Mouse (Mus musculus): Measurements from ENCODE around the gene Nipsnap1.
A peak's percentile ranks its signal among the peaks of the same experiment; 100 is the strongest.

Nipsnap1 gene

DNA sequence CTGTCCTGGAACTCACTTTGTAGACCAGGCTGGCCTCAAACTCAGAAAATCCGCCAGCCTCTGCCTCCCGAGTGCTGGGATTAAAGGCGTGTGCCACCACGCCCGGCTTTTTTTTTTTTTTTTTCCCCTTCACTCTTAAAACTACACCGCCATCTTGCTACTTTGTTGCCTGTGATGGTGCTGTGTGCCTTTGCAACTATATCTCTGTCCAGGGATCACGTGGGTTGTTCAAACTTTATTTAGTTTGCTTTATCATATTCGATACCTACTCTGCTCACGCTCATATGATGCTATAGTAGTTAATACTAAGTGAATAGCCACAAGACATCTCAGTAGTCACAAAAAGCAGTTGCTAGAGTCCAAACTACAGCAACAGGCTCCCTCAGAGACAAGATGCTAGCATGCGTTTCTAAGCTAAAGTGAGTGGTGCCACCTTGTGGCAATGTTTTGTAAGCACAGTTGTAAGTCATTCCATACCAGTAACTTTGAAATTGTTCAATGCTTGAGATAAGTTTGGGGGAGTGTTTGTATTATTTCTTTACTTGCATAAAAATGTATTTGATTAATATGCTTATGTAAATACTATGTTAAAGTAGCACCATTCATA lies 8.0 kb upstream of the Nipsnap1 start:
- DNase-seq (ENCODE audit: low spot score), result peak; percentile 67

DNA sequence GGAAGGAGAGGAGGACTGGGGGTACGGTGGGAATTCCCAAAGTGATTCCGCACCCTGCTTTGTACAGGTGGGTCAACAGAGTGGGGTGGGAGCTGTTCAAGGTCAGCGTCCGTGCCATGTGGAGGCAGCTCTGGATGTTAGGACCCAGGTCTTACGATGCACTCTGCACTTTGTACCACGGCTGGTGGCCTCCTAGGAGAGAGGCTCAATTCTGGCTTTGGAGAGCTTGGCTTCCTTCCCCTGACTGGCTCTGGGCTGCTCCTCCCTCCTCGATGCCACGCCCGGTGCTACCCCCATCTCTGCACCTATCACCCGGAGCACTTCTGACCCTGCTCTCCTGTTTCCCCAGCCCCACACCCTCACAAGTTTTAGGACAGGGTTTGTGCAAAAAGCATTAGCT lies 800 bp downstream of the Nipsnap1 start:
- no peak for DNase-seq (ENCODE audit: low spot score)

GRCm38 (mm10) chr11:4881087-4881486 lies 7.3 kb downstream of the Nipsnap1 start:
- no peak for DNase-seq (ENCODE audit: low spot score)

GRCm38 (mm10) chr11:4882892-4883627 lies 9.3 kb downstream of the Nipsnap1 start:
- no peak for DNase-seq (ENCODE audit: low spot score)

DNA sequence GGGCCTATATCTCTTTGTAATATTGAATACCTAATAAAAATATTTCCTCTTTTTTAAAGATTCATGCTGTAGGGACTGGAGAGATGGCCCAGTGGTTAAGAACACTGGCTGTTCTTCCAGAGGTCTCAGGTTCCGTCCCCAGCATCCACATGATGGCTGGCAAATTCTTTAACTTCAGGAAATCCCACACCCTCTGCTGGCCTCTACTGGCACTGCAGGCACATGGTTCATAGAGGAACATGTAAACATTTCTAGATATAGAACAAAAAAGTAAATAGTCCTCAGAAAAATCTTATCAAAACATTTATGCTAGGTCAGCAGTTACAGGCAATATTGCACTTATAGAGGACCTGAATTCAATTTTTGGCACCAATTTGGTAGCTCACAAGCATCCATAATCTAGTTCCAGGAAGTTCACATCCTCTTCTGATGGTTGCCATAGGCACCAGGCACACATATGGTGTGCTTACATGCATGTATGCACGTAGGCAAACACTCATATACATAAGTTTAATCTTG lies 11.7 kb downstream of the Nipsnap1 start:
- peak; percentile 44 for DNase-seq (ENCODE audit: low spot score)

GRCm38 (mm10) chr11:4886987-4887386 lies 13.2 kb downstream of the Nipsnap1 start:
- DNase-seq (ENCODE audit: low spot score), result no peak

DNA sequence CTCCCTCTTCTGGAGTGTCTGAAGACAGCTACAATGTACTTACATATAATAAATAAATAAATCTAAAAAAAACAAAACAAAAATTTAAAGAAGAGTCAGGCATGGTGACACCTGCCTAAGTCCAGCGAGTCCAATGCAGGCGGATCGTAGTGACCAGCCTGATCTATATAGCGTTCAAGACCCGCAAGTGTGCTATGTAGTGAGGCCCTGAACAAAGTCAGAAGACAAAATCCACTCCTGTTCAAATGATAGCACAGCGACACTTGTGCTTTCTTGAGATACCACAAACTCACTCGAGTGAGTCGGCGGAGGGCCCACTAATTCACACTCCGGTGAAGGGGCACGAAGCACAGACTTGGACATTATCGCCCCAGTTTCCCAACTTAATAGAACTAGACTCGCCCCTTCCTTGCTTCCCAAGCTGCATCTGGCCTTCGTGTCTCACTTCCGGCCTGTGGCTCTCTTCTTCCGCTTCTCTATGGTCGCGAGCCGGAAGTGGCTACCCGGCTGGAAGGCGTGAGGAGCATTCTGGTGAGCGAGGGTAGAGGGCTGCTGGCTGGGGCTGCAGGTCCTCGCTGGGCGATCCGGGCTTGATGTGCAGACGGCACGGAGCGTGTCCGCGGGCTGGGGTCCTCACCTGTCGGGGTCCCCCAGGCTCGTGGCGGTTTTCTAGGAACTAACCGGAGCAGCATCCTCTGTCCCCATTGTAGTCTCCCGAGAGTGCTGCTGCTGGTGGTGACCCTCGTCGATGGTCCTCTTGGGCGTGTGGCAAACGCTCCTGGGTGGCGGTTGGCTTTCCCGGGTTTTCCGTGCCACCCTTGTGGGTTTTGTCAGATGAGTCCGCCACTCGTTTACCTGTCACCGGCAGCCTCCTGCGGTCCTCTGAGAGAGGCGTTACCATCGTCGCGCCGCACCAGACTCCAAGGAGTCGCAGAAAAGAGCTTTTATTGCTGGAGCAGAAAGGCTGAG lies 21.4 kb downstream of the Nipsnap1 start, which contains the start of gene Thoc5:
TSS of gene Thoc5 (plus strand) at position 473 of the 969 bp plus-strand sequence.
- DNase-seq (ENCODE audit: low spot score), result peak; percentile 50

DNA sequence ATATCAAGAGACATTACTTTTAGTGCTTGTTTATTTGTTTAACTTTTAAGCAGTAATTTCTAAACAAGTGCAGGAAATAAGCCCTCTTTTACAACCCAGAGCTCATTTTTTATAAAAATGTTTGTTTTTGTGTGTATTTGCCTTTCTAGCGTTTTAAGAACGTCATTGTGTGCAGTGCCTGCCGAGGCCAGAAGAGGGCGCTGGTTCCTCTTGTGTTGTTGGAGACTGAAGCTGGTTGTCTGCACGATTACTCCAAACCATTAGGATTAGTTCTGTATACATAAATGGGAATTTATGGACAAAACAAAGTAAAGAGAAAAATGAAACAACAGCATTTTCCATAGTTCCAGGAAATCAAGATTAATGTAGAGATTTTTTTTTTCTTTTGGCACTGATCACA lies 26.7 kb downstream of the Nipsnap1 start:
- DNase-seq (ENCODE audit: low spot score), result no peak

GRCm38 (mm10) chr11:4901956-4902355 lies 28.2 kb downstream of the Nipsnap1 start:
- no peak for DNase-seq (ENCODE audit: low spot score)

DNA sequence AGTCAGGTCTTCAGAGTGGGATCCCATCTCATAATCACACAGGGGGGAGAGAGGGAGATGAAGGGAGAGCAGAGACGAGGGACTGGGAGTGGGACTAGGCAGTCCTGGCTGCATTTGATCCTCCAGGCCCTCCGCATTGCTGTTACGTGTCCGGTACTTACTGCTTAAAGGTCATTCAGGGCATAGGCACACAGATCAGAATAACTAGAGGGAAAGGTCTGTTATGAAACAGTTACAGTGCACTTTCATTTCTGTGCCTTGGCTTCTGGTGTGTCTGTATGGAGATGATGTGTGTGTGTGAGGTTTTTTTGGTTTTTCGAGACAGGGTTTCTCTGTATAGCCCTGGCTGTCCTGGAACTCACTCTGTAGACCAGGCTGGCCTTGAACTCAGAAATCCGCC lies 32.5 kb downstream of the Nipsnap1 start:
- DNase-seq (ENCODE audit: low spot score), result no peak

DNA sequence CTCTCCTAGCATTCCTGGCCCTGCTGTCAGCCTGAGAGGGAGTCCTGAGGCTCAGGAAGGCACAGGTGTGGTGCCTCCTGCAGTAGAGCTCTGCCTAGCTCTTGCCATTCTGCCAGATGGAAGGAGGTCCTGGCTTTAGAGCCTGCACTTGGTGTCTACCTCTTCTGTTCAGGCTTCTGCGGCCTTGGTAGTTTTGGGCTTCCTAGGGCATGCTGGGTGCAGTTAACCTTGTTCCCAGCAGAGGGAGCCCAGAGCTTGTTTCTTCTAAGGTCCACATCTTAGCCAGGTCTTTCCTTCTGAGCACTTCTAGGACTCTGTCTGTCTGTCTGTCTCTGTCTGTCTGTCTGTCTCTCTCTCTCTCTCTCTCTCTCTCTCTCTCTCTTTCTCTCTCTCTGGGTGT lies 42.3 kb downstream of the Nipsnap1 start:
- DNase-seq (ENCODE audit: low spot score), result peak; percentile 15

DNA sequence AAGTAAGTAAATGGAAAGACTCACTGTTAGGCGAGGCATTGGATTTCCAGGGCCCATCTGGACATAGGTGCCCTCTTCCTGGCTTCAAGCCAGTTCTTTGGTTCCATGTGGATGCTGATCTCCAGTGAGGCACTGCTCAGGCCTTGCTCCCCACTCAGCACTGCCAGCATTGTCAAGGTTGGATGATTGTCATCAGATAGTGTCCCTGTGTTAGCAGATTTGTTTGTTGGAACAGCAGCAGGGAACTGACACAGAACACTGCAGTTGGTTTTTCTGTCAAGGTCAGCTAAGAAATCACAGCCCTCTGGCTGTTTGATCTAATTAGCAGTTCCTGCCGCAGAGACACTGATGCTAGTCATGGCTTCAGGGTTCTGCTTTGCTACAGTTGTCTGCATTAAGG lies 47.5 kb downstream of the Nipsnap1 start:
- DNase-seq (ENCODE audit: low spot score), result no peak

- no peak for DNase-seq (ENCODE audit: low spot score)
Measured at GRCm38 (mm10) chr11:4921751-4922150, 48.0 kb downstream of the Nipsnap1 start.

- DNase-seq (ENCODE audit: low spot score), result no peak
Measured at GRCm38 (mm10) chr11:4927224-4927623, 53.5 kb downstream of the Nipsnap1 start.

- DNase-seq (ENCODE audit: low spot score), result no peak
Measured at GRCm38 (mm10) chr11:4931009-4931601, 57.4 kb downstream of the Nipsnap1 start.

DNA sequence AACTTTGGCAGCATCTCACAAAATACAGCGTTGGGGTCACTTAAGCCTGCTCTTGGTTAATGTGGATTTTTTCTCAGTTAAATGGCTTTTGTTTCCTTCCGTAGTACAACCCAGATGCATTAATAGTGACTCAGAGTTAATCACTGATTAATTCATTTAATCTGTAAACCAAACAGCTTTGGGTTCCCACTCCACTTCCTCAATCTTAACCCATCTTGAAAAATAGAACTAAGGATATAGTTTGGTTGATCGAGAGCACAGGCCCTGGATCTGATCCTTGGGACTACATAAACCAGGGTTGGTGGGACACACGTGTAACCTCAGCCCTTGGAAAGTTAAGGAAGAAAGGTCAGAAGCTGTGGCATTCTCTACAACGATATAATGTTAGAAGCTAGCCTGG lies 62.5 kb downstream of the Nipsnap1 start:
- no peak for DNase-seq (ENCODE audit: low spot score)

Measured in layer of hippocampus, adult 9-10 months (tissue).